Mouse (Mus musculus): ENCODE measurements around the gene Tpd52l1.
A peak's percentile ranks its signal among the peaks of the same experiment; 100 is the strongest.
"Not testable (repeated sequence)": the region's sequence is repeated elsewhere in the genome, so short reads cannot be mapped to it uniquely, and the experiment has no call there.

Tpd52l1 gene

DNA sequence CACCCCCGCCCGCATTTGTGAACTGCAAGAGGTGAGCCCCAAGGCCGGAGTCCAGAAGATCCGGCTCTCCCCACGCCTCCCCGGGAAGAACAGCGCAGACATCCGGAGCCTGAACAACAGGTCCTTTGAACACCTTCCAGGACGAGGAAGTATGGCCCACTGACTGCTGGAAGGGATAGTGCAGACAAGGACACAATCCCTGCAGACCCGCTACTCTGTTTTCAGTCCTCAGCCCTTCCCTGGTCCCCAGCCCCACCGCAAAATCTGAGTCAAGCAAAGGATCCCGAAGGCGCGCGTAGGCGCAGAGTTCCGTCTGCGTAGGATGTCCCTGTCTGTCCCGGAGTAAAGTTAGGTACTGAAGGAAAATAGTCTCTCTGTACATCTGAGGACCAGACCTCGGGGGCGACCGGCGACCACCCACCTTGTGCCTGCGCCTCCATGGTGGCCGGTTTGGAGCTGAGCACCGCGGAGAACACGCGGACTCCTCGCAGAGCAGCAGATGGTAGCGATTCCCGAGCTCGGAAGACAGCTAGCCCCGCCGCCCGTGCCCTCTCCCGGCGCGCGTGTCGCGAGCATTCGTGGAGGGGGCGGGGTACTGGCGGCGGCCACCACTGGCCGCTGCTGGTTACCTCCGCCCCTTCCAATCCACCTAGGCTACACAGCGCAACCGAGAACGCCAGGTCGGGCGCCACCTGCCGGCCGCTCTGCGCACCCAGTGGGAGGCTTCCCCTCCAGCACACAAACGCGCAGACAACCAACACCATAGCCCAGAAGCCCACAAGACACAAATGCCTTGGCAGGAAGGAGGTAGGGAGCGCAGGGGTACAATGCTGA is at the start of gene Tpd52l1:
Gene Tpd52l1, minus strand, starts transcription at position 668 of the 834 bp plus-strand sequence.
- DNase-seq (ENCODE audit: low spot score) = peak; percentile 45

DNA sequence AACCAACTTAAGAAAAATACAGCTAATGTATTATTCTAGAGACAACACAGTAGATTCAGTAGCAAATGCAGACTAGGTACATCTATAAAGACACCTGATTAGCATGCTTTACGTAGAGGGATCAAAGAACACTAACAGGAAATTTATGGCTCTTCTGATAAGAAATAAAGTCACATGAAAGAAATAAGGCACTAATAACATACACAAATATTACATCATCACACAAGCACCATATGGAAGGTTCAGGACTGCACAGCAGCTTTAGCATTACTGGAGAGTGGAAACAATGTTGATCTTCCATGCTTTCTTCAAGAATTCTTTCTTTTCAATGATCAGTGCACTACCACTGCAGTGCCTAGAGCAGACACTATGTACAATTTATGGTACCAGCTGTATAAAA is 48.5 kb upstream of the Tpd52l1 start:
- DNase-seq (ENCODE audit: low spot score) = no peak

DNA sequence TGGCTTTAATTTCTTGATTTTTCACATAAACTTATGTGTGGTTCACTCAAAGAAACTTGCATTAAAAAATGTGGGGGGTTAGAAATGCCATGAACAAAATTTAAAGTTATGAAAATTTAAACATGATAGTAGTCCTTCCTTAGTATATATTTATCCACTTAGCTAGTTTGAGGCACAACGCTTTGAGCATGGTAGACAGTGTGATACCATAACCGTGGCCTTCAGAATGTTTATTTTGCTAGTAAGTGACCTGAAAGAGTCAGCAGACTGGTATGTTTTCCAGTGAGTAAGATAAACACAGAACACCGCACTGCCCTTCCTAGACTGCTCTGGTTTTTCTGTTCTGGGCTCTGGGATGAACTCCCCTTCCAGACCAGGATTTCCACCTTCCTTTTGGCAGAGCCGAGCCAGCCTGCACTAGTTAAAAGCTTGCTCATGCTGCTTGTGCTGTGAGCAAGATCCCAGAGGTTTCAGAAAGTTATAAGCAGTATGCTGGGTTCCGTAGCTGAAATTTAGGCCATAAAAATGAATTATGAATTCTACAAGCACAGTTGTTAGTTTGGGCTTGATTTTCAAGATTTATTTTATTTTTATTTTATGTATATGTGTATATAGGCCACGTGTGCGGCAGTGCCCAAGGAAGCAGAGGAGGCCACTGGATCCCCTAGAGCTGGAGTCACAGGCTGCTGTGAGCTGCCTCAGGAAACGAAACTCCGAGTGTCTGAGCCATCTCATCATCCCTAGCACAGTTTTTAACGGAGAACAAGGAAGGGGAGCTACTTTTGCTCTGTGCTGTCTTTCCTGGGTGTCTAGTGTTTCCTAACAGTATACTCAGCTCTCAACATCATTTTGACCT is 21.5 kb upstream of the Tpd52l1 start:
- DNase-seq (ENCODE audit: low spot score) = no peak

DNA sequence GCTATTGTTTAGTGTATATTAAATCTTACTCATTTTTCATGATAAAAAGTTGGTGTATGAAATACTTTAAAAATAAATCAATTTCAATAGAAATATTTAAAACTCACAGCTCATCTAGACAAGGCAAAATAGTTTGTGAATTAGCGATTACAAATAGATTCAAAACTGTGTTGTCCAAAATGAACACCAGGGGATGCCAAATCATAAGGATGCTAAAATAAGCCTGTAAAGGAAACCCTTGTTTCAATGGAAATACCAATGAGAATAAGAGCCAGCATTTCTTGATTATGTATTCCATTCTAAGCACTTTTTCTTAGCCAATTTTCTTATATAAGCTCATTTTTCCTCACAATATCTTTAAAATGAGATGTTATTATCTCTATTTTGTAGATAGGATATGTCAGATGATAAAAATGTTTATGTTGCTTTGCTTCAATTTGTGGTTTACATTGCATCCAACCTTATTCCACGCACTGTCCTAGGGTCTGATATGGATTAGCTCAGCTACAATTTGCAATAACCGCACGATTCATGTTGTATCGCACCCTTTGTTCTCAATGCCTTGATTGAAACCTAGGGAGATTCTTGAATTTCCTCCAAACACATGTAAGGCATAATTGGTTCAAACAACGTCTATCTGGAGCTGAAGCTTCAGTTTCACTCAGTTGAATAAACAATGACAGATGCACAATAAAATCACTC is 20.2 kb upstream of the Tpd52l1 start:
- no peak for DNase-seq (ENCODE audit: low spot score)

DNA sequence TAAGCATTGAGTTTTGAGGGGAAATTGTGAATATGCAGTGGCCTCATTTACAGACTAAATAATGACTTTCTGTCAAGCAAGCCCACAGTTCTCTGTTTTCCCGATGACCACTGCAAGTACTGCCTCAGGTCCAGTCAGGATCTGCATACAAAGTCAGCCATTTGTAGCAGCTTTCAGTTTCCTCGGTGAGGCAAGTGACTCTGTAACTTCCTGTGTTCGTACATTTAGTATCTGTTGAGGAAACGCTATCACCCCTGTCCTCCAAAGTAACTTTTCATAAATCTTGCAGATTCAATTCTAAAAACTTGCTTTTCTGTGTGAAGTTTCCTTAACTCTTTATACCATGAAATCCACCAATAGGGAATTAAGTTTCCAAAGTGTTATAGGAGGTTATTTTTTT is 19.7 kb upstream of the Tpd52l1 start:
- no peak for DNase-seq (ENCODE audit: low spot score)

DNA sequence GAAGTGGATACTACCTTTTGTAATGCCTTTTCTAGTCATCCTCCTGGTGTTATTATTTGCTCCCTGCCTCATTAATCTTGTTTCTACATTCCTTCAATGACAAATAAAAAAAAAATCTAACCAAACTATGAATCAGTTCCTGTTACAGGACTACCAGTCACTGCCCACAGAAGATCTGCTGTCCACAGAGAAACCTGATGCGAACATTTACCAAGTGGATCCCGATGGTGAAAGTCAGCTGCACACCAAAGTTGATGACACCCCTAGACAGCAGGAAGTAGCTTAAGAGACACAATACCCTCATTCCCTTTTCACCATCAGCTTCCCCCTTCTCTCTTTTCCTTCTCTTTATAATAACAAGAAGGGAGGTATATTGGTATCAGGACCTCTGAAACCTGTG is 17.3 kb upstream of the Tpd52l1 start:
- DNase-seq (ENCODE audit: low spot score) = no peak

DNA sequence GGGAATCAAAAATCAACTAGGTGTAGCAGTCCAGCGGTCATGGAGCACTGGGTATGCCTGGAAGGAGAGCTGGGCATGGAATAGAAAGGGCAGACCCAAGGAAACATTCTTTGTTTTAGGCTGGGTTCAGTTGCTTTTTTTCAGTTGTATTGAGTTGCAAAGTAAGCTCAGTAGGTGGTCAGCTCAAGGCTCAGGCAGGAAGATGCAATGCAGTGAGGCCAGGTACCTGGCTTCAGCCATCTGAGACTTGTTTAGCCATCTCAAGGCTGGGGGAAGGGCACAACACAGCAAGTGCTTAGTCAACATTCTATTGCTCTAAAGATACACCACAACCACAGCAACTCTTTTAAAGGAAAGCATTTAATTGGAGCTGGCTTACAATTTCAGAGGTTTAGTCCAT is 11.0 kb upstream of the Tpd52l1 start:
- no peak for DNase-seq (ENCODE audit: low spot score)

DNA sequence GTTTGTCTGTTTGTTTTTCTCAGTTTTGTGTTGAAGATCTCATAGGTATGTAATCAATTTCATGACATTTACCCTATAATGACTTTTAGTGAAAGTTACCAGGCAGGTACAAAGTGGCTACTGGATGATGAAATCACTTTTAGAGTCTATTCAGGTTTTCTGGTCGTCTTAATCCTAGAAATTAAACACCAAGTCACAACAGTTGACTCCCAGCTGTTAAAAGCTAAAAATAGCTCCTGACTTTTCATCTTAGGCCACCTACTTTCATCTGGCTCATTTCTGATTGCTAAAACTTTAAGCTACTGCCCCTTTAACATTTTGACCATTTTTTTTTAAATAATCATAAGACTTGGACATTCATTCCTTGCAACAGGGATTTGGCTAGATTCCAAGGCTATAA is 1.3 kb upstream of the Tpd52l1 start:
- DNase-seq (ENCODE audit: low spot score) = no peak

DNA sequence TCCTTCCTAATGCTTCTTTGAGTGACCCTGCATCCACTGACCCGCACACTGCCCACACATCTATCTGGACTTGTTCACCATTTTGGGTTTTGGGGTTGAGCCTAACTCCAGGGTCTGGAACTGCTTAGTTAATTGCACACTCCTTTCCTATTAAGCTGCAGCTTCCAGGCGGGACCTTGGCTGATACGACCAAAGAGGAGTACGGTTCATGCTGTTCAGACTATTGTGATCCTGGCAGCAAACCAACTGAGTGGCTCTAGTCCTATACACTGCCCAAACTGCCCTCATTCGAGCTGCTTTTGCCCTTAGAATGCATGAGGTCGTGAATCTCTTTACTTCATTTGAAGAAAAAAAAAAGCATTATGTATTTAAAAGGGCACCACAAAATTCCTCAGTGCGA is 1.6 kb downstream of the Tpd52l1 start:
- DNase-seq (ENCODE audit: low spot score) = no peak

DNA sequence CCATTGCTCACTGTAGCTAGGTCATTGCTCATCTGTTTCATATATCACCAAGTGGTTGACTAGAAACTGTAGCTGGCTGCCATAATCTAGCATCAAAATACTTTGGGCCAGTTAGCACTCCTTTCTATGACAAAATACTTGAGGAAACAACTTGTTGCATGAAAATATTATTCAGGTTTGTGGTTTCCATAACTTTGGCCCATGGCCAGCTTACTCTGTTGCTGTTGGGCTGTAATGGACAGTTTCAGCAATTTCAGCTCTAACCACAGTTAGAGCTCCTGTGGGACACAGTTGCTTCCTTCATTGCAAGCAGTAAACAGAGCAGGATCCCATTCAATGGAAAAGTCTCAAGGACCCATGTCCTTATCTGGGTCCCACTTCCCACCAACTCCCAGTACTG is 4.3 kb downstream of the Tpd52l1 start:
- no peak for DNase-seq (ENCODE audit: low spot score)

DNA sequence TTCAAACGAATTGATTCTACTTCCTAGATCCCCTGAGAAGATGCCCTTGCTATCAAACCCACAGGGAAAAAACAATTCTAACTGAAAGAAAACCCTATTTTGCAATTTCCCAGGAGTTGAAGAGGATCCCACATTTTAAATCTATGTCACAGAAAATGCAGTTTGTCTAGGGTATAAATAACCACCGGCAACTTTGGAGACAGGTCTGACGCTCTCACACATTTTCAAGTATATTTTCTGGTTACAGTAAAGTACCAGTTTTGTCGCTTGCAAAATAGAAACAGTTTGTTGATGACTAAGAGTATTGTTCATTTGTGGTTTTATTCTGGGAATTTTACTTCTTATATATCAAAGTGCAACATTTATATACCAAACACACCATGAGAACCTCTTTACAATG is 9.7 kb downstream of the Tpd52l1 start:
- no peak for DNase-seq (ENCODE audit: low spot score)

DNA sequence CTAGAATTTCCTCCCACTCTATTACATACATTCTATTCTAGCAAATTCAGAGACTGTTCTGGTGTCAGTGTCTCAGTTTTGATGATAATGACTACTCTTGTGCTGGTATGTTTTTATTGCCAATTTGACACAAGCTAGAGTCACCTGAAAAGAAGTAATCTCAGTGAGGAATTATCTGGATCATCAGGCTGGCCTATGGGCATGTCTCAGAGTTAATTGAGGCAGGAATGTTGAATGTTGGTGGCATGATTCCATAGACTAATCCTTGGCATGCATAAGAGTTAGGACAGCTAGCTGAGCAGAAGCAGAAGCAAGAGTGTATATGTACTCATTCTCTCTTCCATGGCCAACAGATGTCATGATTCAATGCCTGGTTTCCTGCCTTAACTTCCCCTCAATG is 27.8 kb downstream of the Tpd52l1 start:
- no peak for DNase-seq (ENCODE audit: low spot score)

DNA sequence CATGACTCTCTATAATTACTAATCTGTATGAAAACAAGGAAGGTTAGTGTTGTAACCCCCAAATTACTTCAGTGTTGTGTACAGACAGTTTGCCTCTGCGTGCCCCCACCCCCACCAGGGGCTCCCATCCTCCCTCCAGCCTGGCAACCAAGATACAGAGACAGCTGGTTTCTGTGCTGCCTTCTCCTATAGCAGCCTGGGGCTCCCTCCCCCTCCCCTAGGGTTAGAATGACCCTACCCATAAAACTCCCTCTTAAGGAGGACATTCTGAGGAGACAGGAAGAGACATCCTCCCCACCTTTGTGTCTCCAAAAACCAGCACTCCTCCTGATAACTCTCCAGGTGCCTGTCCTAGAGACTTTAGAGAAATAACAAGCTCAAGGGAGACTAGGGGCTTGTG is 52.8 kb downstream of the Tpd52l1 start:
- DNase-seq (ENCODE audit: low spot score) = no peak

DNA sequence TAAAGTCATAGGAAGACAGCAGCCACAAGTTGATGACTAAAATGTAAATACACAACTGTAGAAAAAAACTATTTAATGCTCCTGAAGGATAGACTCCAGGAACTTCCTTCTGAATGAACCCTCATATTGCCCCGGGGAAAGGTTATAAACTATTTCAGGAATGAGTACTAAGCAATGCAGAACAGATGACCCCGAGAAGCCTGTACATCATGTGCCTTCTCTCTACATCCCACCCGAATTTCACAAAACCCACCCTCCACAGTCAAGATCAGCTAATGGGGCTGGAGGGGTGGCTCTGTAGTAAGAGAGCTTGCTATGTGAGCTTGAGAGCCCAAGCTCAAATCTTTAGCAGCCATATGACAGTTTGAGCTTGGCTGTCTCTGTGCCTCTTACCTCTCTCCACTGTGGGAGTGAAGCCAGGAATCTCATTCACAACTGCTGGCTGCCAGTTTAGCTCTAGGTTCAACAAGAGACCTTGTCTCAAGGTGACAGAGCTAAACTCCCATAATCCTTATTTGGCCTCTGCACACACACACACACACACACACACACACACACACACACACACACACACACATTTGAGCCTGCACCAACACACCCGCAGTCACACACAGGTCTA is 54.9 kb downstream of the Tpd52l1 start:
- no peak for DNase-seq (ENCODE audit: low spot score)

DNA sequence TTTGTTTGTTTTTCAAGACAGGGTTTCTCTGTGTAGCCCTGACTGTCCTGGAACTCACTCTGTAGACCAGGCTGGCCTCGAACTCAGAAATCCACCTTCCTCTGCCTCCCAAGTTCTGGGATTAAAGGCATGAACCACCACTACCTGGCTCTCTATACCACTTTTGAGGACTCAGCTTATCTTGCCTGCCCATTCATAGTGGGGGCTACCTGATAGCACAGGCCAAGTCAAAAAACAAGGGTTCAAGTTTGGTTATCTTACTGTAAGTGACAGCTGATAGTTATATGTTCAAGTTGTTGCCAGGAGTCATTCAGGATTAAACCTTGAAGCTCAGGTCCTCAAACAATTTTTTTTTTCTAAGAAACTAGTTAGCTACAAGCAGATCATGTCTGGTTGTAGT is 57.2 kb downstream of the Tpd52l1 start:
- peak; percentile 58 for DNase-seq (ENCODE audit: low spot score)

DNA sequence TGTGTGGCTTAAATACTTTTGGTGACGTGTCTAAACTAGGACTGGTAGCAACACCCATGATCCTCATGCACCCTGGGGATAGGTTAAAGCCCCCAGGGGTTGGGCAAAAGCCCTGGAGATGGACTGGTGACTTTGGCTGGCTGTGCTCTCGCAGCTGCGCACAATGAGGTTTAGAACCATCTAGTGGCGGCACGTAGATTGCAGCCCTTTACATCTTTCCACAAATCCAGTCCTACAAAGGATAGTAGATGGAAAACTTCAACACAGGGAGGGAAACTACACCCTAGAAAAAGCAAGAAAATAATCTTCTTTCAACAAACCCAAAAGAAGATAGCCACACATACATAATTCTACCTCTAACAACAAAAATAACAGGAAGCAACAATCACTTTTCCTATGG is 75.6 kb downstream of the Tpd52l1 start:
- DNase-seq (ENCODE audit: low spot score) = not testable (repeated sequence)

DNA sequence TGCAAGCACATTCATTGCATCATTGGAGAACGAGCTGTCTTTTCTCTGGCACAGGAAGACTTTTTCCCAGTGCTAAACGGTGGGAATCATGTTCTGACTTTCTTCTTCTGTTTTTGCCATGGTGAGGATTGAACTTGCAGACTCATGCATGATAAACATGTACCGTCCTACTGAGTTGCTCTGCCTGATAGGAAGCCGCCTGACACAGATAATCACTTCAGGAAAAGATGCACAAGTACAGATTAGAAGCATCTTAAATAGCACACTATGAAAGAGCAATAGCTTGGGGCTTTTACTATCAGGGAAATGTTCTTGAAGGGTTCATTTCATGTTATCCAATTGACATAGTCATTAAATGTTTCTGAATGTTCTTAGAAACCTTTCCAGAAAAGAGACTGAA is 86.0 kb downstream of the Tpd52l1 start:
- no peak for DNase-seq (ENCODE audit: low spot score)

DNA sequence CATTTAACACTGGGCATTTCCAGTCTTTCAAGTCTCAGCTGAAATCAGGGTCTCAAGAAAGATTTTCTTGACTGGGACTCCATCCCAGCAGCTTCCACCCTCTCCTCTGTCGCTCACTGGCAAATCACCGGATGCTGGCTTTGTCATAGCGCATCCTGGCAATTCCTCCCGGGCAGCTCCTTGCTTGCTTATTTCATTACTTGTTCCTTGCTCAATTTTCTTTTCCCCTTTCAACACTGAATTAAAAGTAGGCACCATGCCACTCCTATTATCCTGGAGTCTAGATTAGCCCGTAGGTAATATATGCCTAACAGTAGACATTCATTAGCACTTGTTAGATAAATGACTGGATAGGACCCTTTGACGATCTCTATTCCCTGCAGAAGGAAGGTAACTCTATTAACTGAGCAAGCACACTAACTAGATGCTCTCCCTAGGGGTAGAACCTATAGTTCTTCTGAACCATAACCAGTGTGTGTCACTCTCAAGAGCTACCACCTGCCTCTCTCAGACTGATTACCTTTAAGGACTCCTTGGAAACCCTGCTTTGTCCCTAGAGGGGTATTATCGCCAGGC is 90.8 kb downstream of the Tpd52l1 start:
- no peak for DNase-seq (ENCODE audit: low spot score)

DNA sequence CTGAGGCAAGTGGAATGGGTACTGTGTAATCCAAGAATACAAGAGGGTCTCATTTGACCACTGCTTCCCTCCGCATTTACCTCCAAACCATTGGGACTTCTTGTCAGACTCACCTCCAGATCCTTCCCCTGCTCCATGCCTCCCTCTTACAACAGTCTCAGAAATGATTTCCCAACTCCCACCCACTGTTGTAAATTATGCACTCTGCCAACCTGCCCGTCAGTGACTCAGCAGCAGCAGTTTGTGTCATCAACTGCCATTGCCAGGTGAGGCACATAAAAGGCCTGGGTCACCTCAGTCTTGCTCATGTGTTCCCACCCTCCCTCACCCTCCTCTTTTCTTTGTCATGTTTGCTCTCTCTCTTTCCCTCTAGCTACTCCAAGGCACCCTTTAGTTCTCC is 91.6 kb downstream of the Tpd52l1 start:
- no peak for DNase-seq (ENCODE audit: low spot score)

DNA sequence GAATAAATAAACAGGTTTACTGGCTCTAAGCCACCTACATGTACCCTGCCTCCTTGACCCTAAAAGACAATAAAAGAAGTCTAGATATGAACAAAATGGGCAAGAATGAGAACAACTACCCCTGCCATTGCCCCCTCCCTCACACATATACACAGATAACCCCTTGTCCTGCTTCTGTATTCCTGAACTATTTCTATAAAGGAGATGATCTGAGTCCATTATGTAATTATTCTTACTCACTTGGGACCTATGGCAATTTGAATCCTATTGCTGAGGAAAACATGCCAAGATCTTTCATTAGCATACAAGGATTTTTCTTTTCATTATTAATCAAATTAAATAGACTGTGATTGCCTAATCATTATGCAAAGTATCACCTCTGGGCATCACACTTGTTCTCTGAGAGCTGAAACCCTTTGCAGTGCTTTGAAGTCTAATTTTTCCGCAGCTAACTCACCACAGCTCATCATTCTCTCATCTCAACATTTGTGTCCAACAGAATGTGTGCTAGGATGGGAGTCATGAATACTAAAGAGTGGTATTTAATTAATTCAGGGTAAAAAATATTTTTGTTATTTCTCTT is 92.8 kb downstream of the Tpd52l1 start:
- no peak for DNase-seq (ENCODE audit: low spot score)

DNA sequence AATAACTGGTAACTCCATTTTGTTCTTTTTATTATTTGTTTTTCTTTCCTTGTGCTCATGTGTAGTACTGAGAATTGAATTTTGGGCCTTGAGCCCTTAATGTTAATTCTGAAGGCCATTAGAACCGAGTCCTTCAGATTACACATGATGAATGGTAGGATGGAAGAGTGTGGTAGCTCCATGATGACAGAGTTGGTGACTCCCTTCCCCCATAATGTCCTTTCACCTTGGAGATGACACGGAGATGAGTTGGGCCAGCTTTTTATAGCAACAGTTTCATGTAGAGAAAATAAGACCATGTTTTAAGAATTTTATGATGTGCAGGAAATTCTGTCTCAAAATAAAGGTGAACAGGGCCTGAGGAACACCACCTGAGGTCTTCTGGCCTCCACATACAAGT is 94.7 kb downstream of the Tpd52l1 start:
- no peak for DNase-seq (ENCODE audit: low spot score)

DNA sequence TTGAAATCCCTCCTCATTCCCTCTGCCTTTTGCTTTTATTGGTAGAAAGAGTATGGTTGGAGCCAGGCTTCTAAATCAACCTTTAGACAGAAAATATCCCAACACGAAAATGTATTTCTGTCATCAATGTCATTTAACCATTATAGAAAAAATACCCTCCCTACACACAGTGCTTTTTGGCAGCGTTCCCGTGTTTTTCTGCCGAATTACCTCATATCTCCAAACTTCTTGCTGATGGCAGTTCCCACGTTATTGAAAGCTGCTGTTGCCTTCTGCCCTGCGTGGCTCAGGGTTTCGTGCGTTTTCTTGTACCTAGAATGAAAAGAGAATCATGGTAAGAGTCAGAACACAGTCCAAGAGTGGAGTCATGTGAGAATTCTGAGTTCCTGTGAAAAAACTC is 99.4 kb downstream of the Tpd52l1 start:
- DNase-seq (ENCODE audit: low spot score) = no peak

Data from c-Kit-positive CD71-positive TER-119-positive erythroid progenitor cells, embryonic 14.5 days (primary cell).